Mouse (Mus musculus) small intestine, adult 2 months (tissue): ENCODE measurements at regions not wholly inside any gene's neighbourhood (a gene's known extent, or its start where the extent isn't known, plus 50 kb on each side); places are given as distances from the start of the nearest gene placed in this dataset.

Experiments used
- H3K27ac ChIP-seq: fragments of 200-500 bp; 2 replicates; pipeline ENCODE4 v1.5.1; 2012; ENCODE audit warnings: low read depth, low read length, control low read depth, inconsistent platforms; ENCODE audit not compliant: insufficient read depth
- H3K27me3 ChIP-seq: fragments of 200-500 bp; 2 replicates; pipeline ENCODE4 v1.6.1; 2012; ENCODE audit warnings: mild to moderate bottlenecking, moderate library complexity, low read length, inconsistent platforms; ENCODE audit not compliant: control insufficient read depth, insufficient read depth
- H3K36me3 ChIP-seq: fragments of 200-500 bp; 2 replicates; pipeline ENCODE4 v1.6.1; 2012; ENCODE audit warnings: mild to moderate bottlenecking, low read length, control low read depth, inconsistent platforms; ENCODE audit not compliant: control insufficient read depth, insufficient read depth
- H3K4me1 ChIP-seq: fragments of 200-500 bp; 2 replicates; pipeline ENCODE4 v1.6.1; 2012; ENCODE audit warnings: low read length, inconsistent platforms, mixed read lengths; ENCODE audit not compliant: control insufficient read depth, insufficient read depth, insufficient read length
- H3K4me3 ChIP-seq: fragments of 200-500 bp; 2 replicates; pipeline ENCODE4 v1.5.1; 2012; ENCODE audit warnings: low read depth, mild to moderate bottlenecking, control low read depth, inconsistent platforms, low read length, moderate library complexity
- CTCF ChIP-seq: fragments of 200-500 bp; IDR thresholded peaks from 2 replicates; pipeline ENCODE4 v1.5.1; 2012; ENCODE audit warnings: low read depth, mild to moderate bottlenecking, control low read depth, inconsistent platforms, low read length, moderate library complexity, mixed read lengths; ENCODE audit not compliant: insufficient replicate concordance, insufficient read length; ENCODE audit errors: extremely low read depth
- POLR2A ChIP-seq: fragments of 200-500 bp; IDR thresholded peaks from 2 replicates; pipeline ENCODE4 v1.6.1; 2012; ENCODE audit warnings: low read depth, mild to moderate bottlenecking, control low read depth, inconsistent platforms, low read length, moderate library complexity
- WGBS: fragments of 180-500 bp; shearing (Covaris S2); methylation state at CpG from one replicate; pipeline ENCODE4 v1.1.7; 2018; 5-methylcytosine and 5-hydroxymethylcytosine counted together

DNA sequence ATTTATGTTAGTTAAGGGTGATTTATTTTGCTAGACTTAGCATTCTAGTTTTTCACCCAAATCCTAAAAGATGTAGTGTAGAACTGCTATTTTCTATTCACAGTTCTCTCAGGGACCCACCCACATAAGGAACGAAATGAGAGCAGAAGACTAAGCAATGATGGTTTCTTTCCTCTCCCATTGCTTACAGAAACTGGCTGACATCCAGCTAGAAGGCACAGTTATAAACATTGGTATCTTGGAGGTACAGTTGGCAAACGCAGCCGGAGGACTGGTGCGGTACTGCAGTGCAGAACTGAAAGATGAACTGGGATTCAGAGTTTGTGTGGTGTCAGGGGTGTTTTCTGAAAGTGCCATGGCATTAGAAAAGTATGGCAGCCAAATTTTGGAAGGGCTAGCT, 132.1 kb upstream of the Lyplal1 start:
- H3K27ac ChIP-seq: no peak overlapping the region
- 53% methylated on average over 4 of the region's 4 CpGs for WGBS

DNA sequence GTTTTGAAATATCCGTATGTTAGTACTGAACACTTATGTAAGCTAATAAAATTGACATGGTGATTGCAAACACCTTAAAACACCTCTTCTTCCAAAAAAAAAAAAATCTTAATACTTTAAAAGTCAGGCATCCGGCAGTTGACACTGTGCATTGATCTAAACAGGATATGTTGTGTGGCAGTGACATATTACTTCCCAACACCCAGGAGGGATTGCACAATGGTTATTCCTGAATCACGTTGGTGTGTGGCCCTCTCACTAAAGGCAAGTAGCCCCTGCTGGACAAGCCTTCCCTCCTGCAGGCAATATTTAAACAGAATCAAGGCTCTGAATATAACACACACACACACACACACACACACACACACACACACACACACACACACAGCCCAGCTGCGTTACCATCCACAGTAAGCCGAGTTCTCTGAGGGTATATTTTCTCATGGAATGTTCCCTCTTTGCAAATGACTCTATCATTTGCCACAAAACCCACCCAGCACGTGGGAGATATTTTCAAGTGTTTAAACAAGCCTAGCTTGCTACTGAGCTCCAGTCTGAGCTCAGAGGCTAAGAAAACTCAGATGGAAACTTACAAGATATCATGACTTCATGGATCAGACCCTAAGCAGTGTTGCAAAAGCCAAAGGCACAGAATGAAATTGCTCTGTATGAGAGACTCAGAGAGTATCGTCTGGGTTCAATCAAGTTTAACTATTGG, 128.8 kb upstream of the Lyplal1 start:
- Histone ChIP-seq H3K4me1 (no peaks in the 10 kb centered on the region), H3K36me3 (no peaks in the 10 kb centered on the region), H3K27me3 (no peaks in the 10 kb centered on the region; the same call in 1 of the 2 replicates), H3K4me3 (no peak overlapping the region), H3K27ac (no peak overlapping the region)
- 58% methylated on average over 7 of the region's 7 CpGs for WGBS
- TF ChIP-seq POLR2A (no peak), CTCF (no peak)

More for the DNA sequence above, 132.1 kb upstream of the Lyplal1 start:
- Histone ChIP-seq H3K4me3 (no peak overlapping the region), H3K4me1 (no peaks in the 10 kb centered on the region), H3K27me3 (no peaks in the 10 kb centered on the region; the same call in 1 of the 2 replicates), H3K36me3 (no peaks in the 10 kb centered on the region)
- TF ChIP-seq CTCF: no peak
- TF ChIP-seq POLR2A: no peak

DNA sequence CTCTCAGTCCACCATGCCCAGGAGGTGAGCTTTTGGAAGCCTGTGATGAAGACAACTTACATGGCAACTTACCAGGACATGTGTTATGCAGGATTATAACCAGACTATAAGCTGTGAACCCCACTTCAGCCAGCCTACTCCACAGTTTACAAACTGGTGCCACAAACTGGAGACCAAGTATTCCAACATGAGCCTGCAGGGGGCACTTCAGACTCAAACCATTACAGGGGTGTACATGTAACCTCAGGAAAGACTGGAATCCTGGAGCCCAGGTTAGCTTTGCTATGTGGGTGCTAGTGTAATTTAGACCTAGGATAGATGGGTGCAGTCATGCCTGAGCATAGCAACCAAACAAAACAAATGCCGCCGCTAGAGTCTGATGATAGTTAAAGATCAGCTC, 124.0 kb upstream of the Lyplal1 start:
- no peak for TF ChIP-seq CTCF
- TF ChIP-seq POLR2A: no peak
- 89% methylated on average over 2 of the region's 2 CpGs for WGBS

DNA sequence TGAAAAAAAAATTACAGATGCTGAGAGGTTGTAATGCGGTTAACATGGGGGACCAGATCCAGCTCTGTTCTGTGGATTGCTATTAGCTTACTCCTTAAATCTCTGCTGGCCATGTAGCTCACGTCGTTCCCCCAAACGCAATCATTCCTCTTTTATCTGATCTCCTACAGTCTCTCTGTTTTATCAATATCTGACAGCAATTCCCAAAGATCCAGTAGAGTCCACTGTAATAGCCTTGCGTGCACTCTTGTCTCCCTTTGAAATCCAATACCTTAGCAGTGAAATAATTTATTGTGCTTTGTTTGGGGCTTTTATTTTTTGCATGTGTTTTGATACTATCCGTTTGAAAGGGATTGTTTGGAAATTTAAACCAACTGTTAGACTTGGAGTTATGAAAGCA, 120.4 kb upstream of the Lyplal1 start:
- Histone ChIP-seq H3K27ac (no peak overlapping the region), H3K4me3 (no peak overlapping the region), H3K36me3 (no peaks in the 10 kb centered on the region), H3K27me3 (no peaks in the 10 kb centered on the region; the same call in 1 of the 2 replicates), H3K4me1 (no peaks in the 10 kb centered on the region)
- 65% methylated on average over 6 of the region's 6 CpGs for WGBS
- TF ChIP-seq CTCF: no peak
- TF ChIP-seq POLR2A: no peak

More for the DNA sequence above, 124.0 kb upstream of the Lyplal1 start:
- H3K4me3 ChIP-seq: no peak overlapping the region
- H3K4me1 ChIP-seq: no peaks in the 10 kb centered on the region
- H3K36me3 ChIP-seq: no peaks in the 10 kb centered on the region
- no peak overlapping the region for H3K27ac ChIP-seq
- H3K27me3 ChIP-seq: no peaks in the 10 kb centered on the region; the same call in 1 of the 2 replicates

DNA sequence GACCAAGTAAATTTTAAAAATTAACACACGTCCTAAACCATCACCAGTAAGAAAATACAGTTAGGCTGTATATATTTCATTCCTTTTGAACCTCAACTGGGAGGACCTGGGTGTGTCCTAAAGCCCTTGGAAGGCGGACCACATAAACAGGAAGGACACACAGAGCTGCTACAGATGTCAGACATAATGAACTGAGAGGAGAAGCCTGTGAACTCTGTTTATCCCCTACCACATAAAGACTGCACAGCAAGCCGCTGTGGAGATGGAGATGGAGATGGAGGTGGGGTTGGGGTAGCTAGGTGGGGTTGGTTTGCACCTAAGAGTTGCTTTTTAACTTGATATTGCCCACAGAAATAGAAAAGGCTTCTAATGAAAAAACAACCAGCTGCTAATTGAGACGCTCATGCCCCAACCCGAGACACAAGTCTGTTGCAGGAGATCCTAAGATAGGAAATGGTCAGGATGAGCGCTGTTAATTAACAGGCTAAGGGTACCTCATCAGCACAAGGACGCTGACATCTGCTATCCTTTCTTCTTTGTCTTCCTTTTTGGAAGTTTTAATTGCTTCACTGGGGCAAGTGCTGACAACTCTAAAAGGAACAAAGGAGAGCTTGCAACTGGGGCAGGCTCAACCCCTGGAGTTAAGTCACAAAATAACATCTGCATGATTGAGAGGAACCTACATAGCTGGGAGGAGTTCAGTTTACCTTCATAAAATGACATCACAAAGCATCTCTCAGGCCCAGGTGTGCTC, 119.3 kb upstream of the Lyplal1 start:
- TF ChIP-seq CTCF (no peak), POLR2A (no peak)
- no peak overlapping the region for H3K4me3 ChIP-seq
- H3K27me3 ChIP-seq: no peaks in the 10 kb centered on the region; the same call in 1 of the 2 replicates
- no peaks in the 10 kb centered on the region for H3K4me1 ChIP-seq
- no peak overlapping the region for H3K27ac ChIP-seq
- H3K36me3 ChIP-seq: no peaks in the 10 kb centered on the region
- 65% methylated on average over 7 of the region's 7 CpGs for WGBS

DNA sequence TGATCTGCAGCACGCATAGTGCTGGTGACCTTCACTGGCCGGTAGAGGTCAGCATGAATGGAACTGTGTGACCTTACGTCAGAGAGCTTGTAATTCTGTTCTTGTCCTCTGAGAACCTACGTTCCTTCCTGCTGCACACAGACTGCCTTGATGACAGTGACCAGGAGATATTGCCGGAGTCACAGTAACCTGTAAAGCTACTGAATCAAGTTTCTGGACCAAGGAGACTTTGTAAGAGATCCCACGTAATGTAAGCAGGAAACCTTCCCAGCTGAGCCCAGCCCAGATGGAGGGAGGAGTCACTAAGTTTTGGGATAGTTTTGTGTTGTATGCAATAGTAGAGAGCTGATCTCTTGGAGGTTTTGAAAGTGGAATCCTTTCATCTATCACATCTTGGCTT, 117.4 kb upstream of the Lyplal1 start:
- no peaks in the 10 kb centered on the region for H3K4me1 ChIP-seq
- TF ChIP-seq CTCF (no peak), POLR2A (no peak)
- no peak overlapping the region for H3K27ac ChIP-seq
- WGBS: 80% methylated on average over 6 of the region's 6 CpGs
- H3K27me3 ChIP-seq: no peaks in the 10 kb centered on the region
- H3K4me3 ChIP-seq: no peak overlapping the region
- H3K36me3 ChIP-seq: no peaks in the 10 kb centered on the region

DNA sequence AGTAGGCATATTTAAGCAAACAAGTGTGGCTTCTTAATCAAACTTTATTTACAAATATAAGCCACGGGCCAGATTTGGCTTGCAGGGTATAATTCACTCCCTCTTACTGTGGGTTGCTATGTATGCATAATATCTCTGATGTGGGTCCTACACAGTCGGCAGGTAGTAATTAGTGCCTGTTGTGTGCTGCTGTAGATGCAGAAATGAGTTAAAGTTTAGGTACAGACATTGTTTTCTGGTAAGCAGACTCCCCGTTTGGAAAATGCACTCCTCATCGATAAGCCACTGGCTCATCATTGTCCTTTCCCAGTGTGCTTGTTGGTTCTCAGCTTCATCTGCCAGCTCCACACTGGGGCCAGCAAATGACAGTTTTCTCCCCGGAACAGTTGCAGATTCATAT, 113.4 kb upstream of the Lyplal1 start:
- Histone ChIP-seq H3K4me3 (no peak overlapping the region), H3K27ac (no peak overlapping the region), H3K27me3 (no peaks in the 10 kb centered on the region), H3K36me3 (no peaks in the 10 kb centered on the region), H3K4me1 (no peaks in the 10 kb centered on the region)
- WGBS: 66% methylated on average over 5 of the region's 5 CpGs
- TF ChIP-seq POLR2A (no peak), CTCF (no peak)

DNA sequence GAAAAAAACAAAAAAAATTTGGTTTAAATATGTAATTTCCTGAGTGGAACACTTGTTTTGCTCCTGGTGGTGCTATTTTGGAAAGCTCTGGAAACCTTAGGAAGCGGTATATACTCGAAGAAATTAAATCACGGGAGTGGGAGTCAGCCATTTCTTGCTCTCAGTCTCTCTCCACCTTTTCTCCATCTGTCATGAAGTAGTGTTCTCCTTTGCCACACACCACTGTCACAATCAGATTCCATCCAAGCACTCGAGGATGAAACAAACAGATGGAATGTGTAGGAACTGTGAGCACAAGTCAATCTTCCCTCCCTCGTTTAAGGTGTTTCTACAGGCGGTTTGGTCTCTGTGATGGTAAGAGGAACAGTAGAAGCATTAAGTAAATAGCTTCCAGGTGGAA, 112.7 kb upstream of the Lyplal1 start:
- no peaks in the 10 kb centered on the region for H3K27me3 ChIP-seq
- no peaks in the 10 kb centered on the region for H3K36me3 ChIP-seq
- whole genome bisulfite sequencing: 74% methylated on average over 6 of the region's 6 CpGs
- TF ChIP-seq POLR2A (no peak), CTCF (no peak)
- no peak overlapping the region for H3K4me3 ChIP-seq
- no peaks in the 10 kb centered on the region for H3K4me1 ChIP-seq
- no peak overlapping the region for H3K27ac ChIP-seq
